Mouse (Mus musculus) left cerebral cortex, postnatal 10 days (tissue): ENCODE measurements around the gene Avil. TPM values are rescaled to one million over a fixed set of nuclear protein-coding genes. Genes with fewer than 3 reads are reported as not detected.

Source experiments
- DNase-seq, 2 experiments: peaks; one replicate each; pipeline ENCODE4 v3.0.0; 2021 to 2022; ENCODE audit warnings: low spot score in 2 of 2, mixed read lengths in 1 of 2; ENCODE audit errors: extremely low spot score in 1 of 2
- intact Hi-C: fragments of 180-260 bp; cut with DNase I; formaldehyde crosslinking; loops from one replicate; pipeline ENCODE4 v1.15.1; 2025
- total RNA-seq, 2 experiments: library from RNA; stranded (reverse); gene quantifications; 2 replicates each; pipeline ENCODE4 v1.2.3; 2021

Avil gene
- total RNA-seq, 2 experiments from 2014 or later: 0.14 to 0.17 TPM

DNA sequence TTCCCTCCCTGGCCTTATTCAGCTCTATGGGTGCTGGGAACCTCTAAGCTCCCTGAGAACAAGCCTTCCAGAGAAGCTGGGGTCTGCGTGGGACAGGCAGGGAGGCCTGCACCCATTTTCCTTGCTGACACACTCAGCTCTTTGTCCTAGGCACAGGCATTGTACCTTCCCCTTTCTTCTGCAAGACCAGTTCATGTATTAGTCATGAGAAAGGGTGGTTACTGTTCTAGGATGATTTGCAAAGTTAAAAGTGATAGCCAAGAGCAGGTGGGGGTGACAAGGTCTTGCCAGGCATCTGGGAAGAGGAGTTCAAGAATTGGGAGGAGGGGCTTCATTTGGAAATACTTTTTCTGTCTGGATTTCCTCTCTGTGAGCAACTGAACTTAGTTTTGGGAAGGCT, 1.5 kb downstream of the Avil start:
- intact Hi-C loops: no loop called here
- no peak for DNase-seq

DNA sequence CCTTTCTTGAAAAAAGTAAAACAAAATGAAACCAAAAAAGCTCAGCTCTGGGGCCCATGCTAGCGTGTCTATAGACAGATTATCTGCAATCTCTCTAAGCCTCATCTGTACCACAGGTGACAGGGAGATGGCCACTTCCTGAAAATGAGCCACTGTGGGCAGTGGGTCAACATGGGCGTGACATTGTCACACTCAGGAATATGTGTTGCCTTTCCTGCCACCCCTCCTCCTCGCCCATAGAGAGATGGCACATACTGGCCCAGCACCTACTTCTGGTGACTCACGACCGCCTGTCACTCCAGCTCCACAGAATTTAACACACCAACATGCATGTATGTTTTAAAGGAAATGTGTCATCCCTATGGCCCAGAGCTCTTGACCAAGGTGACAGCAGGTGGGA, 2.3 kb downstream of the Avil start:
- intact Hi-C loops: no loop called here
- no peak for DNase-seq

DNA sequence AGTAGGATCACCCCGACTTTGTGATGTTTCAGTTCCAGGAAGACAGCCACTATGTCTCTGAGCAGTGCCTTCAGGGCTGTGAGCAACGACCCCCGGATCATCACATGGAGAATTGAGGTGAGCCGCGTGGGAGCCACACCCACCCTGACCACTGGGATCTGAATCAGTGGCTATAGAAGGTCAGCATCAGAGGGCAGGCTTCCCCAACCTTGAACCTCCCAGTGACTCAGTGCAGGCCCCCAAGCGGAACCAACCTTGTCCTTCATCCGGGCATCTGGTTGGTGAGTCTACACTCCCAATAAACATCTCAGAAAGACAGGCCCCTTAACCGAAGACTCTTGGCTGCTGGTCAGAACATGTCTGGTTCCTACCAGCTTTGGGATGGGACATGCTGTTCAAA, 2.8 kb downstream of the Avil start:
- intact Hi-C loops: no loop called here
- DNase-seq: no peak

DNA sequence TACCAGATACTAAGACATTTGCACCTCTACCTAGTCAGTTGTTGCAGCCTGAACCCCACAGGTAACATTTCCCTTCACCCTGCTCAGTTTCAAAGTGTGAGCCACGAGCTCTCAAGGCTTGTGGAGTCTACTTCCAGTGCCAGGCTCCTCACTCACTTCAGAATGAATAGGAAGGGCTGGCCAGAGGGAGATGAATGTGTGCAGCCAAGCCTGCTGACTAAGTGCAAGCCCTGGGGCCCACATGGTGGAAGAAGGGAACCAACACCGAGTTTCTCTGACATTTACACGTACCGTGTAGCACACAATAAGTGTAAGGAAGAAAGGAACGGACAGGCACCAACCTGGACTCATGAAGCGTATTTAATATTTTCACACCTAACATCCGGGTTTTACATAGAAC, 3.3 kb downstream of the Avil start:
- intact Hi-C loops: no loop called here

DNA sequence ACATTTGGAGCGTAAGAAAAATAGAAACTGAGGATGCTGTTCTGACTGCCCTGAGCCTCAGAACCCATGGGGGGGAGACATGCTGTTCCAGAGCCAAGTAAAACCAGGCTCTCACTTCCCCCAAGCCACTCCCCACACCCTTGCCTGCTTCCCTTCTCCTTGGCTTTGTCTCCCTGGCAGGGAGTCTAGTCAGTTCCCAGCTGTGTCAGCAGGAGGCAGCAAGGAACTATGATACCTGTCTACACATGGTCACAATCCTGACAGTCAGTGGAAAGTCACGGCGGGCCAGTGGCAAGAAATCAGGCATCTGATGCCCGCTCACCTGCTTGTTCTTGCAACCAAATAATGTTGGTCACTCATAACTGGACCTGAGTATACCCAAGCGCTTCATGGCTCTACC, 16.0 kb downstream of the Avil start:
- intact Hi-C loops: no loop called here
- no peak for DNase-seq

More for the DNA sequence above, 3.3 kb downstream of the Avil start:
- DNase-seq: no peak

DNA sequence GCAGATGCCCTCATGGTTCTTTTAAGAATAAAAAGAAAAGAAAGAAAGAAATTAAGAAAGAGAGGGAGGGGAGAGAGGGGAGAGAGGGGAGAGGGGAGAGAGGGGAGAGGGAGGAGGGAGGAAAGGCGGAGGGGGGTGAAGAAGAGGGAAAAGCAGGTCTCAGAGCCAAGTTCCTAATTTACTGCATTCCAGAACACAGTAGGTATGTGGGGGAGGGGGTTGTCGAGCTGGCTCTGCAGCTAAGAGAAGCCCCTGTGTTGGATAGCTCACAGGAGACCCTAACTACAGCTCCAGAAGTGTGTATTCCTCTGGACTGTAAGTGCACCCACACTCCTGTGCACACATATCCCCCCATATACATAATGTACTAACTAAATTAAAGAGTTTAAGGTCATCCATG, 16.6 kb downstream of the Avil start:
- intact Hi-C loops: no loop called here
- no peak for DNase-seq

DNA sequence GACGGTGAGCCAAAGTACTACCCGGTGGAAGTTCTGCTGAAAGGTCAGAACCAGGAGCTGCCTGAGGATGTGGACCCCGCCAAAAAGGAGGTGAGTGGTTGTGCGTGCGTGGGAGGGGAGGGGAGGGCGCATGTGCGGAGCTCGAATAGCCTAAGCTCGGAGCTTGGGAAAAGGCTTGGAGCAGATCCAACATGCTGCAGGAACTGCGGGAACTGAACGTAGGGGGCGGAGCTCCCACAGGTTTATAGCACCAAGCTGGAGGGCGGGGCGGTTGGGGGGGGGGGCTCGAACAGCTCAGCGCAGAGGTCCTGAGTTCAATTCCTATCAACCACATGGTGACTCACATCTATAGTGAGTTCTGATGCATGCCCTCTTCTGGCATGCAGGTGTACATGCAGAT, 17.9 kb downstream of the Avil start:
- intact Hi-C loops: no loop called here
- no peak for DNase-seq

DNA sequence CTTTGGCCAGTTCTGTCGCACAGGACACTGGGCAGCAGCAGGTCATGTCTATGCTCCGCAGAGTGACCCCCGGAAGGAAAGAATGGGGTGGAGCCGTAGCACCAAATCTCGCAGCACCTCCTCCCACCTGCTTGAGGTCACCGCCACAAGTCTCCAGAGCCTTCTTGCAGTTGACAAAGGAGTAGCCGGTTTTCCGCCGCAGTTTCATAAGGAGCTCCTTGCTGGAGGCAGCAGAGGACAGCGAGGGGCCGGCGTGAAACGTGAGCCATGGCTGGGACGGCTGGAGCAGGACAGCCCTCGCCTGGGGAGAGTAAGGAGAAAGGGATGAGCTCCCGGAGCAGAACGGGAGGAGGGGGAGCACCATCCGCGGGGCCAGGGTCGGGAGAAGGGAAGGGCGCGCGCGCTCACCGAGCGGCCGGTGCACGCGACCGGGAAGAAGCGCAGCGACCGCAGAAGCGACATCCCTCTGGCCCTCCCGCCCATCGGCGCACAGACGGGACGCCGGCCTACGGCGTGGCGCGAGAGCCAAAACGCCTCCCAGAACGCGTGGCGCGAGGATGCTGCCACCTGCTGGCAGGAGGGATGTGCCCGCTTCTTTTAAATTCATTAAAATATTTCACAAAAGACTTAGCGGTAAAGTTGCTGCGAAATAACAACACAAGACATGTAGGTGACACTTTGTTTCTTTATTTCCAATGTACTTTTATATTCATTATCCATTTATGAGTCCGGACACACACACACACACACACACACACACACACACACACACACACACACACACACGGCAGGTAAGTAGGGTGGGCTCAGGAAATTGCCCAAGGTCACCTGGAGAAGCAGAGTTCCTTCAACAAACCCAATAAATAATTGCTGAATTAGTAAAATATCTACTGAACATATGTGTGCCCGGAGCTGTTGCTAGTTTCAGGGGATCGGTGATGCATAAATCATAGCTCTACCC, 30.1 kb downstream of the Avil start, which contains the start of gene Tsfm:
Tsfm (minus strand) TSS at position 505 of the 961 bp plus-strand sequence.
- DNase-seq: peak; percentile 81 to 94
- intact Hi-C loops: loop anchor here (2.0 to 5.0 kb wide), 2 partner anchors 38 to 112 kb away; no protein-coding TSS in a partner anchor

DNA sequence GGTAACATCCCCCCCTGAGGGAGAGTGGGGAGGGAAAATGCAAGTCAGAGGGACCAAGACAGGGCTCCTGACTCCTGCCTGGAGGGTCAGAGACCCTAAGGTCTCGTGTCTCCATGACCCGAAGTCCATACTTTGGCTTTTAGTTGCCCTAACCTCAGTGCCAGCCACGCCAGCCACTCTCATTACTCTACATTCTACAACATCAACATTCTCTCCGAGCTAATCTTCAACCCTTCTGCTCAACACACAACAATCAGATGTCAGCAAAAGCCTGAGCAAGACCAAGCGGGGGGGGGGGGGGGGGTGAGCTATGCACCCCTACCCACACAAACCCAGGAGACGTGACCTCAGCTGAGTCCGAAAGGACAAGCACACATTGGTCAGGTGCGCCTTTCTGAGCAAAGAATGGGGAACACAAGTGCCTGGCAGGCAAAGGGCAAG, 32.8 kb downstream of the Avil start:
- DNase-seq: no peak
- intact Hi-C loops: loop anchor here (5.0 kb wide), 1 partner anchor 41 kb away; no protein-coding TSS in a partner anchor

DNA sequence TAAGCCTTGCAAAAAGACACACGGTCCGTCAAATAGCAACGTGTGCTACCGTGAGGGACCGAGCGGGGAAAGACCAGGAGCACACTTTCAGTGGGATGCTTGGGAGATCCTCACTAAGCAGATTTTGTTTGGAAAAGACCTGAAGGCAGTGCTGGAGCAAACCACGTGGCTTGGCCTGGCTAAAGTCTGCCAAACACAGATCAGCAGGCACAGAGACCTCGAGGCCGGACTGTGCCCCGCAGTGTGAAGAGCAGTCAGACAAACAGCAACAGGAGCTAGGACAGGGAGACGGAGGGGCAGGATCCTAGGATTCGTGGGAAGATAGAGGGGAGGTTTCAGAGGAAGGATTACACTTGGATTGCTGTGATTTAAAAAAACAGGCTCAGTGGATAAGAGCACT, 35.8 kb downstream of the Avil start:
- no peak for DNase-seq
- intact Hi-C loops: no loop called here

DNA sequence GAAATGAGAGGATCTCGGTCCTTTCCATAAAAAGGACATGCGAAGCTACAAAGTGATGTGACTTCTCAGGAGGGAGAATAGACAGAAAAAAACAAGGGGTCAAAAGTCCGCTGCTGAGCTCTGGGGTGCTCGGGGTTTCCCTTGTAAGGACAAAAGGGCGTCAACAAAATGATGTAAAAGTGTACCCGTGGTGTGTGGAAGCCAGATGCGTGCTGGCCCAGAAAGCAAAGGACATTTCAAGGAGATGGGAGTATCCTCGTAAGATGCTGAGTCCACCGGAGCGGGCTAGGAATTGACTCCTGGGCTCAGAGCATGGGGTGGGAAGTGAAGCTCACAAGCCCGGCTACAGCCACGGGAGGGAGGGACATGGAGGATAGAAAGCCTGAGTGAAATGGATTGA, 37.1 kb downstream of the Avil start:
- no peak for DNase-seq
- intact Hi-C loops: no loop called here

DNA sequence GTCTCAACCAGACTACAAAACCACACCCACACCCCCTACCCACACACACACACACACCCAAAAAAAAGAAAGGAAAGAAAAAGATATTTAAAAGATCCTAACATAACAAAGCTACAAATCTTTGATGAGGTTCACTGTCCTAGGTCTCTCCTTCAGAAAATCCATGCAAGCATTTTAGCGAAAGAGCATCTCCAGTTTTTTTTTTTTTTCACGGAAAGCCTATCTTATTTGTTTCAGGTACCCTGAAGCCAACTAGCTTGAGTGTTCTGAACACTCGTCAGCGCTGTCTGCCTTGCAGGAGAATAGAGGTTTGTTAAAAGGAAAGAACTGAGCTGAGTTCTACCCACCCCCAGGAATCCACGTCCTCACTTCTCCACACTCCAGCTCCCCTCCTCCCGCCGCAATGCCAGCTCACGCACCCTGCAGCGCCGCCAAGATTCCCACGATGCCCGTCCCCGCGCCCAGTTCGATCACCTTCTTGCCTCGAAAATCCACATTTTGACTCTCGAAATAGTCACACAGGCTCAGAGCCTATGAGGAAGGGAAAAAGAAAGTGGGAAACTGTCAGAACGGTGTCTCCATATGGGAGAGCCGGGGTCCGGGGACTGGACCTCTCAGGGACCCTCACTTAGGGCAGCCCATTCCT, 40.2 kb downstream of the Avil start:
- DNase-seq: peak in 1 of 2 experiments; percentile 63
- intact Hi-C loops: no loop called here

DNA sequence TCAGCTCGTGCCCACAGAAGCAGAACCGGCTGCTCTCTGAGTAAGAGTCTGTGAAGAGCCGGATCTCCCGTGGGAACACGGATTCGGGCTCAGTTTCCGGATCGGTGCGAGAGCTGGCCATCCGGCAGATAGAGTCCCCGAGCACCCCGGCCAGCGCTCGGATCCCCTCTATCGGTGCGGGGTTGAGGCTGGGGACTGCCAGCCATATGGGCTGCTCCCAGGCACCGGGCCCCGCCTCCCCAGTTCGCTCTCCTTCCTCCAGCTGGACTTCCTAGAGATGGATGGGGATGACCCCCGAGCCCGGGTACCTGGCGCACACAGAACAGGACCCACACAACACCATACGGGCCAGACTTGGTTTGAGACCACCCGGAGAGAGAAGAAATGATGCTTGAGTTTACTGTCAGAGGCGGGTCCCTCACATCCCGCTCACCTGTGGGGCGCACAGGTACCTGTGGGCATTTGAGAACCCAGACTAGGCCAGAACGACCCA, 40.8 kb downstream of the Avil start, which contains the start of the genes Mettl1 and Eef1akmt3:
Mettl1 (plus strand) TSS at position 141 of the 493 bp plus-strand sequence.
Eef1akmt3 (minus strand) TSS at position 240 of the 493 bp plus-strand sequence.
- peak in 1 of 2 experiments; percentile 60 for DNase-seq
- intact Hi-C loops: no loop called here

DNA sequence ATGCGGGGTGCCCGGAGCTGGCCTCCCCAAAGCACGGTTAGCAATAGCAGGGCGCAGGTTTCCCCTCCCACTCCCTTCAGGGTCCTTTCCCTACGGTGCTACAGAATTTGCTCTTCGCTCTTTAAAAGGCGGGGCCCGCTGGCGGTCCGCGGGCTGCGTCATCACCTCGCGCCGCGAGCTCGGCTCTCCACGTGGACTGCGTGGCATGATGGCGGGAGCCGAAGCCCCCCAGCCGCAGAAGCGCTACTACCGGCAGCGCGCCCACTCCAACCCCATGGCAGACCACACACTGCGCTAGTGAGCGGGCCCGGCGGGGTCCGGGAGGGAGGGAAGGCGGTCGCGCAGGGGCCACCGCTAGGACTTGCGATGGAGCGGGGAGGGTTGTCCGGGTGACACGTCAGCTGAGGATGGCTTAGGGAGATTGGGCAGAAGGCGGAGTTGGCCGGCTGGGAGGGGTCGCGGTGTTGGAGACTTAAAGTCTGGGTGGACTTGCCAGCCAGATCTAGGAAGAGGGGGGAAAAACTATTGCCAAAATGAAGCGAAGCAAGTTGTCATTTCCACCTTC, 41.3 kb downstream of the Avil start:
- DNase-seq: peak; percentile 90 to 93
- intact Hi-C loops: no loop called here

DNA sequence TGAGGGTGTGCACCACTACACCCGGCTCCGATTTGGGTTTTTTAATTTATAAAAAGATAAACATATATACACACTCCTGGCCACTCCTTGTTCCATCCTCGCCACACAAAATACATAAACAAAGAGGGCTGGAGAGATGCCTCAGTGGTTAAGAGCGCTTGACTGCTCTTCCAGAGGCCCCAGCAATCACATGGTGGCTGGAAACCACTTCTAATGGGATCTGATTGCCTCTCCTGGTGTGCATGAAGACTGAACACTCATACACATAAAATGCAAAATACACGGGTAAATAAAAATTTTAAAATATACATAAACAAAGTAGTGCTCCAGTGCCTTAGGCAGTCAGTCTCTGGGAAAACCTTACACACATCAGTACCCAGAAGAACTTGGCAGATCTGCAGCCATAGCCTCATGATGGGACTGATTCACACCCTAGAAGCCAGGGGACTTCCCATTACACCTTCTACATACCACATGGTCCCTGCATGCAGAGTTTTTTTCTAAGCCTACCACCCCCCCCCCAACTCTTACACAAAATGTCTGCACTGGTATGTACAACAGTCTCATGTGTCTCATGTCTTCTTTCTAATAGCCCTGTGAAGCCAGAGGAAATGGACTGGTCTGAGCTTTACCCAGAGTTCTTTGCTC, 42.1 kb downstream of the Avil start:
- no peak for DNase-seq
- intact Hi-C loops: no loop called here

DNA sequence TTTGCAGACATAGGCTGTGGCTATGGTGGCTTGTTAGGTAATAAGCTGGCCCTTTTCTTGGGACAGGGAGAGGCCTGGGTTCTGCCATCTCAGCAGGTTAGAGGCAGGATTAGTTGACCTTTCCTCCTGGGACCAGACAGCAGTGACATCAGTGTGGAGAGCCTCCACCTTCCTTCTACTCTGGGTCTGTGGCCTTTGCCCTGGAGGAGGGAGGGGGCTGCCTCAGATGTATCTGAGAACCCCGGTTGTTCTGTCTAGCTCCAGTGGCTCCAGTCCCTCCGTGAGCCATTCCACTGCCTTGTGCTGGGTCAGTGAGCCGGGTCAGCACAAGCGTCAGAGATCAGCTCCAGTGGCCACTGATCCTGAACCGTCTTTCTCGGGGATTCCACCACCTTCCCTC, 42.7 kb downstream of the Avil start:
- intact Hi-C loops: no loop called here
- DNase-seq: no peak

DNA sequence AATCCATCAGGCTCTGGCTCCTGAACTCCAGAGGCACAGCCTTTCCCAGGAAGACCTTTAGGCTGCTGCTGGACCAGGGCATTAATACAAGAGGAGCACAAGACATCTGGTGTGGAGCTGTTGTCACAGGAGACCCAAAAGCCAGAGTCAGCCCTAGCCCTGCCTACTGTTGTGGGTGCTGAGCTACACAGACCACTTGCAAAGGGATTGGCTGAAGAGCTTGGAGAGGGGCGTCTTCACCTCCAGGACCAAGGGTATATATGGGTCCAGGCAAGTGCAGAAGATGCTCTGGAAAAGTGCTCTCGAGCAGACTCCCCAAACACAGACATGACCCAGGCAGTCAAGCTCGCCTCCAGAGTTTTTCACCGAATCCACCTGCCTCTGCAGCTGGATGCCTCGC, 47.4 kb downstream of the Avil start, which contains the start of gene Cyp27b1:
Cyp27b1 (plus strand) TSS at position 297 of the 400 bp plus-strand sequence.
- DNase-seq: no peak
- intact Hi-C loops: no loop called here

DNA sequence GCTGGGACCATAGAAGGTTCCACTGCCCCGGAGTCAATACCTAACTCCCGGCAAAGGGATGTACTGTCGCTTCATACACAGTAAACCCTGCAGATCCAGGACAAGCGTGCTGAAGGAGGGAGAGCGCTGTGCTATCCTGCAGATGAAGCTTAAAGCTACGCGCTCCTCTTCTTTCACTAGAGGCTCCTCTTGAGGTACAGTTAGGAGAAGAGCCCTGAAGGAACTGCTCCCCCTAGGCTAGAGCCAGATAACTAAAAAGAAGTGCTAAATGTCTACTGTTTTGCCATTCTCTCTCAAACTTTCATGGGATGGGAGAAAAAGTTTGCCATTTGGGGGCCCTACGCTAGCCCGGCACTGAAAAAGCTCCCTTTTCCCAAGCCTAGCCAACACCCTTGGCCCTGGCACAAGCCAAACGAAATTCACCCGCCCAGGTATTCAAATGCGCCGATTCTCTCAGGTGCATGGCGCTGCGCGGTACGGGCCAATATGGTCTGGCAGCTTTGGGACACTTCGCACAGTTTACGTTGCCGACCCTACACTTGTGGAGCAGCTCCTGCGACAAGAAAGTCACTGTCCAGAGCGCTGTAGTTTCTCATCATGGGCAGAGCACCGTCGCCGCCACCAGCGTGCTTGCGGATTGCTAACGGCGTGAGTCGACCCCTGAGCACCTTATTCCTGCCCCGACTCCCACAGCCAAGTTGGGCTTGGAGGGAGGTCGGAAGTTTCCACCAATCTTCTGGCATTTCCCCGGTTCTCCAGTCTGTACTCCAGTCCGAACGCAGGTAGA, 48.3 kb downstream of the Avil start:
- intact Hi-C loops: no loop called here
- no peak for DNase-seq
